Mouse (Mus musculus) embryonic facial prominence, embryonic 11.5 days (tissue): ENCODE results near the gene Per1. TPM values are rescaled to one million over a fixed set of nuclear protein-coding genes. Genes with fewer than 3 reads are reported as not detected.

ENCODE experiments used
- ATAC-seq: fragments of 200-750 bp; cut with Nextera tagmentation; replicated peaks from 2 replicates; pipeline ENCODE4 v1.8.0; 2017; ENCODE audit warnings: low read depth; ENCODE audit not compliant: insufficient number of reproducible peaks, low FRiP score, low TSS enrichment
- DNase-seq: peaks from one replicate; pipeline ENCODE4 v3.0.0-alpha.2; 2015; ENCODE audit warnings: low spot score
- H3K27ac ChIP-seq: fragments of 300-500 bp; sonication (generic); replicated peaks from 2 replicates; pipeline ENCODE4 v1.5.1; 2014; ENCODE audit warnings: mild to moderate bottlenecking, low read depth, low read length, control low read depth
- H3K27me3 ChIP-seq: fragments of 300-500 bp; sonication (generic); 2 replicates; pipeline ENCODE4 v1.6.1; 2014; ENCODE audit warnings: mild to moderate bottlenecking, low read length, moderate library complexity, mixed read lengths; ENCODE audit not compliant: control insufficient read depth, insufficient read depth
- H3K36me3 ChIP-seq: fragments of 300-500 bp; sonication (generic); replicated peaks from 2 replicates; pipeline ENCODE4 v1.6.1; 2014; ENCODE audit warnings: low read depth, mild to moderate bottlenecking, low read length, moderate library complexity, mixed read lengths; ENCODE audit not compliant: control insufficient read depth, insufficient read depth
- H3K4me1 ChIP-seq: fragments of 300-500 bp; sonication (generic); 2 replicates; pipeline ENCODE4 v1.6.1; 2014; ENCODE audit warnings: low read length, mixed read lengths; ENCODE audit not compliant: control insufficient read depth, insufficient read depth
- H3K4me2 ChIP-seq: fragments of 300-500 bp; sonication (generic); 2 replicates; pipeline ENCODE4 v1.6.1; 2014; ENCODE audit warnings: low read depth, mild to moderate bottlenecking, control low read depth, low read length, moderate library complexity
- H3K4me3 ChIP-seq: fragments of 300-500 bp; sonication (generic); 2 replicates; pipeline ENCODE4 v1.5.1; 2014; ENCODE audit warnings: low read depth, low read length, control low read depth
- H3K9ac ChIP-seq: fragments of 300-500 bp; sonication (generic); replicated peaks from 2 replicates; pipeline ENCODE4 v1.6.1; 2014; ENCODE audit warnings: mild to moderate bottlenecking, control low read depth, low read length
- H3K9me3 ChIP-seq: fragments of 300-500 bp; sonication (generic); replicated peaks from 2 replicates; pipeline ENCODE4 v1.6.1; 2016; ENCODE audit warnings: mild to moderate bottlenecking, low read length, inconsistent platforms, mixed read lengths; ENCODE audit not compliant: control insufficient read depth
- WGBS: fragments of 180-500 bp; shearing (Covaris S2); extraction: QIAGEN DNeasy Blood & Tissue Kit; methylation state at CpG from one replicate; pipeline ENCODE4 v1.1.7; 2014; 5-methylcytosine and 5-hydroxymethylcytosine counted together
- polyA plus RNA-seq: library from polyadenylated mRNA; unstranded; fragments of >200 nt; fragmentation: Nextera tagmentation; extraction: Ambion mirVana; gene quantifications from 2 replicates; pipeline ENCODE4 v1.2.1, GENCODE M21; 2014

Gene Per1
- polyA plus RNA-seq, 1 experiment from 2014 or later, result 5.5 TPM

GRCm38 (mm10) chr11:69052824-69053421 lies 42.1 kb upstream of the Per1 start:
- H3K27ac ChIP-seq, result no peak overlapping the region
- ATAC-seq (no peak), DNase-seq (no peak)
- H3K9ac ChIP-seq, result no peak overlapping the region
- H3K4me1 ChIP-seq, result no peaks in the 10 kb centered on the region
- no peaks in the 10 kb centered on the region for H3K9me3 ChIP-seq
- H3K4me3 ChIP-seq, result no peak overlapping the region
- H3K4me2 ChIP-seq, result no peak overlapping the region
- WGBS, result 91% methylated on average over 2 of the region's 2 CpGs
- peaks cover 6% of the 10 kb centered on the region; the same call in 1 of the 2 replicates for H3K36me3 ChIP-seq
- H3K27me3 ChIP-seq, result no peaks in the 10 kb centered on the region

- WGBS, result 77% methylated on average over 3 of the region's 3 CpGs
- Histone ChIP-seq H3K9me3 (no peaks in the 10 kb centered on the region), H3K9ac (no peak overlapping the region), H3K36me3 (peaks cover 6% of the 10 kb centered on the region; the same call in 1 of the 2 replicates), H3K4me2 (no peak overlapping the region), H3K27ac (no peak overlapping the region), H3K4me3 (no peak overlapping the region), H3K4me1 (no peaks in the 10 kb centered on the region), H3K27me3 (no peaks in the 10 kb centered on the region)
- ATAC-seq (no peak), DNase-seq (no peak)
These were observed 41.2 kb upstream of the Per1 start for GRCm38 (mm10) chr11:69053848-69054247.

GRCm38 (mm10) chr11:69058265-69058664 lies 36.8 kb upstream of the Per1 start:
- DNase-seq, result no peak
- Histone ChIP-seq H3K36me3 (no peaks in the 10 kb centered on the region), H3K27me3 (no peaks in the 10 kb centered on the region), H3K27ac (no peak overlapping the region), H3K9me3 (no peaks in the 10 kb centered on the region), H3K4me3 (no peak overlapping the region), H3K4me2 (peak overlapping the region; percentile 45), H3K4me1 (no peaks in the 10 kb centered on the region), H3K9ac (no peak overlapping the region)
- no peak for ATAC-seq
- WGBS, result 73% methylated on average over 2 of the region's 2 CpGs

- WGBS, result 1% methylated on average over 19 of the region's 19 CpGs
- DNase-seq (no peak), ATAC-seq (no peak)
These were observed 36.2 kb upstream of the Per1 start for GRCm38 (mm10) chr11:69058729-69059356.

GRCm38 (mm10) chr11:69059357-69059974 lies 35.6 kb upstream of the Per1 start, which contains the start of gene Borcs6:
TSS of gene Borcs6 (plus strand) at chr11:69059717.
- peak; percentile 97 for DNase-seq
- WGBS, result under 1% methylated on average over 63 of the region's 64 CpGs
- Histone ChIP-seq H3K27me3 (no peaks in the 10 kb centered on the region), H3K36me3 (no peaks in the 10 kb centered on the region), H3K4me1 (no peaks in the 10 kb centered on the region), H3K4me2 (peak within 1 kb of the TSS; percentile 89), H3K9ac (peak within 1 kb of the TSS; percentile 78), H3K9me3 (no peaks in the 10 kb centered on the region), H3K27ac (peak within 1 kb of the TSS; percentile 31), H3K4me3 (peak within 1 kb of the TSS; percentile 76)
- peak; percentile 89 for ATAC-seq

More at GRCm38 (mm10) chr11:69058729-69059356, 36.2 kb upstream of the Per1 start:
- peak overlapping the region; percentile 45 for H3K4me2 ChIP-seq
- H3K36me3 ChIP-seq, result no peaks in the 10 kb centered on the region
- H3K9ac ChIP-seq, result peak overlapping the region; percentile 35
- H3K27ac ChIP-seq, result no peak overlapping the region; the same call in 1 of the 2 replicates
- no peaks in the 10 kb centered on the region for H3K4me1 ChIP-seq
- H3K9me3 ChIP-seq, result no peaks in the 10 kb centered on the region
- no peaks in the 10 kb centered on the region for H3K27me3 ChIP-seq
- peak overlapping the region; percentile 76 for H3K4me3 ChIP-seq

DNA sequence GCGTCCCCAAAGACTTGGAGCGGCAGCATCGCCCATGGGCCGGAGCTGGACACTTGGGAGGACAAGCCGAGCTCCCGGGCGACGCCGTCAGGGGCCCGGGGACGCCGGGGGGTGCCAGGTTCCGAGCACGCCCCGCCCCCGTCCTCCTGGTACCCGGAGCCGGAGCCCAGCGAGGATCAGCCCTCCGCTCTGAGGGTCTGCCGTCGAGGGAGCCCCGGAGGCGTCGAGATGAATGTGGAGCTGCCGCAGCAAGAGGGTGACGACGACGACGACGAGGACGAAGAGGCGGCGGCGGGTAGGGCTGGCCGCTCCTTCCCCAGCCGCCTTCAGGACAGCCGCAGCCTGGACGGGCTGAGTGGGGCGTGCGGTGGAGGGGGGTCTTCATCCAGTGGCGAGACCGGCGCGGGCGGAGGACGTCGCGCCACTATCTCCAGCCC lies 35.0 kb upstream of the Per1 start:
- H3K4me2 ChIP-seq, result peak overlapping the region; percentile 89
- H3K4me1 ChIP-seq, result no peaks in the 10 kb centered on the region
- no peaks in the 10 kb centered on the region for H3K27me3 ChIP-seq
- H3K4me3 ChIP-seq, result peak overlapping the region; percentile 76
- H3K9ac ChIP-seq, result peak overlapping the region; percentile 78
- DNase-seq (peak; percentile 56), ATAC-seq (no peak; the same call in 1 of the 2 replicates)
- WGBS, result under 1% methylated on average over 43 of the region's 49 CpGs
- H3K9me3 ChIP-seq, result no peaks in the 10 kb centered on the region
- H3K36me3 ChIP-seq, result no peaks in the 10 kb centered on the region
- H3K27ac ChIP-seq, result peak overlapping the region; percentile 31

- Histone ChIP-seq H3K9ac (peak overlapping the region; percentile 78), H3K4me2 (peak overlapping the region; percentile 89), H3K27ac (no peak overlapping the region; the same call in 1 of the 2 replicates), H3K27me3 (no peaks in the 10 kb centered on the region), H3K9me3 (no peaks in the 10 kb centered on the region), H3K36me3 (no peaks in the 10 kb centered on the region), H3K4me3 (peak overlapping the region; percentile 76), H3K4me1 (no peaks in the 10 kb centered on the region)
- WGBS, result under 1% methylated on average over 40 of the region's 40 CpGs
- peak; percentile 28 for DNase-seq
- ATAC-seq, result no peak
These were observed 34.4 kb upstream of the Per1 start for GRCm38 (mm10) chr11:69060448-69061254.
